Mouse (Mus musculus) heart, postnatal 0 days (tissue): ENCODE measurements around the gene Trap1.

Experiments
- CTCF ChIP-seq: IDR thresholded peaks from 2 replicates; pipeline ENCODE4 v1.5.1; 2016; ENCODE audit warnings: antibody characterized with exemption, control low read depth, low read depth
- EP300 ChIP-seq: IDR thresholded peaks from 2 replicates; pipeline ENCODE4 v1.6.1; 2016; ENCODE audit warnings: antibody characterized with exemption, low read depth

GRCm38 (mm10) chr16:4031441-4032274 is 46.0 kb downstream of the Trap1 start:
- no peak for TF ChIP-seq CTCF
- no peak for TF ChIP-seq EP300
